Comparison of ENCODE assay signal across 18 mouse cellular contexts in the genomic region with DNA sequence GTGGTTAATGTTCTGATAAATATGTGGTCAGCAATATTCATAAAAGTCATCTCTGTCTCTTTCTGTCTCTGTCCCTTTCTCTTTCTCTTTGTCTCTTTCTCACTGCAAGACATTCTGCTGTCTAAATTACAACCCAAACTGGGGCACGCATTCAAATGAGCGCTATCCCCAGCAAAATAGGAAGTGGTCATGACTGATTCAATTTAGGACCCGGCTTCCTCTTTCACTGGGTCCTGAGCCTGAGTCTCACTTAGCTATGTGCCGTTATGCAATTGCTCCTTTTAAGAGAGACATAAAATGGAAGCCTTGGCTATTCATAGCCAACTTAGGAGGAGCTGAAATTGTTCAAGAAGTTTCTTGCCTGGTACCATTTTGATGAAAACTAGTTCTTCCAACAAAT. TPM values are rescaled to one million over a fixed set of nuclear protein-coding genes. Genes with fewer than 3 reads are reported as not detected.
DNase-seq lines count a peak whose midpoint lies in the region; ATAC-seq and TF ChIP-seq lines count a peak whose summit lies in the region.
"Had no signal": no experiment of that assay in that cellular context is flagged by ENCODE, and none has a peak within 500 bp of the region (broad histone marks: within the 10 kb centered on the region; RNA-seq: fewer than 3 reads in every experiment).

No protein-coding gene starts in this region.

- no peaks in the 10 kb centered on the region for H3K36me3 ChIP-seq in liver, postnatal 0 days (replicated peaks; ENCODE audit: insufficient read depth, low read length)
- no peaks in the 10 kb centered on the region for H3K36me3 ChIP-seq in splenic B cell, adult 2 months (ENCODE audit: control insufficient read depth, insufficient read depth, low read length, poor library complexity, severe bottlenecking)
- no peaks in the 10 kb centered on the region for H3K36me3 ChIP-seq in heart, embryonic 10.5 days
- H3K36me3 ChIP-seq: hindbrain, embryonic 13.5 days; limb, embryonic 15.5 days had no signal

- no peak overlapping the region for H3K4me2 ChIP-seq in liver, postnatal 0 days (ENCODE audit: low read depth, low read length)
- H3K4me2 ChIP-seq: hindbrain, embryonic 13.5 days; limb, embryonic 15.5 days had no signal

- TF ChIP-seq CTCF in liver, postnatal 0 days (IDR thresholded peaks at IDR 0.05; ENCODE audit: low read depth): no peak

- no peak for TF ChIP-seq EP300 in liver, postnatal 0 days (IDR thresholded peaks at IDR 0.05; ENCODE audit: low read depth)

- WGBS in liver, postnatal 0 days (ENCODE audit: insufficient replicate concordance): 34% methylated on average over 4 of the region's 4 CpGs
- 78% methylated on average over 4 of the region's 4 CpGs for WGBS in heart, embryonic 10.5 days

- DNase-seq in lung, postnatal 25 days (ENCODE audit: low spot score): peak; percentile 58
- no peak for DNase-seq in lung, postnatal 14 days
- DNase-seq in MEL-GATA-1-ER (ENCODE audit: extremely low read depth, low read depth): peak; percentile 73
- DNase-seq in liver, postnatal 0 days: no peak
- peak; percentile 86 for DNase-seq in splenic B cell, adult 2 months (ENCODE audit: low read depth, low spot score)
- DNase-seq in heart, embryonic 10.5 days (ENCODE audit: low spot score): no peak
- DNase-seq in frontal cortex, postnatal 36 days (ENCODE audit: low spot score in 2 of 2): no peak
- no peak for DNase-seq in ovary, postnatal 10 days (ENCODE audit: low spot score)
- DNase-seq: adrenal gland, adult 2 months; gastrocnemius, postnatal 25 days; kidney, adult 9 months; right cerebral cortex, postnatal 25 days; thymus, postnatal 14 days had no signal

- H3K9ac ChIP-seq in liver, postnatal 0 days (replicated peaks): no peak overlapping the region
- H3K9ac ChIP-seq: hindbrain, embryonic 13.5 days; limb, embryonic 15.5 days had no signal

- no peak overlapping the region for H3K4me3 ChIP-seq in liver, postnatal 0 days (ENCODE audit: low read depth, low read length)
- no peak overlapping the region for H3K4me3 ChIP-seq in heart, embryonic 10.5 days
- H3K4me3 ChIP-seq: hindbrain, embryonic 13.5 days; limb, embryonic 15.5 days had no signal

- peaks cover 3% of the 10 kb centered on the region; the same call in 1 of the 2 replicates for H3K27me3 ChIP-seq in liver, postnatal 0 days (ENCODE audit: insufficient read depth, low read length)
- no peaks in the 10 kb centered on the region for H3K27me3 ChIP-seq in splenic B cell, adult 2 months (ENCODE audit: control insufficient read depth, insufficient read depth, low read length, poor library complexity, severe bottlenecking)
- peaks cover 24% of the 10 kb centered on the region for H3K27me3 ChIP-seq in heart, embryonic 10.5 days (ENCODE audit: insufficient read depth, poor library complexity, severe bottlenecking)

- ATAC-seq in liver, postnatal 0 days: no peak

- H3K4me1 ChIP-seq in liver, postnatal 0 days (ENCODE audit: insufficient read depth): peaks cover 41% of the 10 kb centered on the region
- peaks cover 47% of the 10 kb centered on the region for H3K4me1 ChIP-seq in heart, embryonic 10.5 days

- H3K9me3 ChIP-seq in liver, postnatal 0 days (ENCODE audit: low read length): no peaks in the 10 kb centered on the region
- H3K9me3 ChIP-seq in heart, embryonic 10.5 days: no peaks in the 10 kb centered on the region
- H3K9me3 ChIP-seq: hindbrain, embryonic 13.5 days; limb, embryonic 15.5 days had no signal

- 0 out of 2 replicates have a peak overlapping the region, but pooled peaks have one; percentile 34 for H3K27ac ChIP-seq in liver, postnatal 0 days (ENCODE audit: low read depth)
- no peak overlapping the region for H3K27ac ChIP-seq in heart, embryonic 10.5 days
- H3K27ac ChIP-seq: hindbrain, embryonic 13.5 days; limb, embryonic 15.5 days had no signal

RNA-seq across cellular contexts. Expression of a gene that starts 47.4 kb away (rescaled TPM):
- 12.1 and 13.3 TPM in 2 replicates for polyA plus RNA-seq in liver, postnatal 0 days (2015; fragmentation: Nextera tagmentation; extraction: Ambion mirVana)
- 4.9 and 5.0 TPM in 2 replicates for polyA plus RNA-seq in heart, embryonic 10.5 days (2016; fragmentation: Nextera tagmentation; extraction: Ambion mirVana)

RNA-seq across cellular contexts. Expression of a gene that starts 51.9 kb away (rescaled TPM):
- polyA plus RNA-seq in liver, postnatal 0 days (2015; fragmentation: Nextera tagmentation; extraction: Ambion mirVana): 1.8 and 2.3 TPM in 2 replicates
- polyA plus RNA-seq in heart, embryonic 10.5 days (2016; fragmentation: Nextera tagmentation; extraction: Ambion mirVana): 0.31 and 0.50 TPM in 2 replicates

RNA-seq across cellular contexts. Expression of a gene that starts 54.8 kb away (rescaled TPM):
- polyA plus RNA-seq in liver, postnatal 0 days (2015; fragmentation: Nextera tagmentation; extraction: Ambion mirVana): not detected in 2 replicates
- polyA plus RNA-seq in heart, embryonic 10.5 days (2016; fragmentation: Nextera tagmentation; extraction: Ambion mirVana): not detected in 2 replicates
- polyA plus RNA-seq: adrenal gland, adult 2 months; embryonic facial prominence, embryonic 11.5 days; heart, embryonic 14.5 days; hindbrain, embryonic 13.5 days; stomach, embryonic 16.5 days had no signal

Comparison
In these comparisons a context has a peak if more than half of its experiments do, and no peak if none do; other contexts are left out.
1. DNase-seq: peak in lung, postnatal 25 days (single experiment), MEL-GATA-1-ER (single experiment) and splenic B cell, adult 2 months (single experiment); none in lung, postnatal 14 days (single experiment), liver, postnatal 0 days (single experiment), heart, embryonic 10.5 days (single experiment), frontal cortex, postnatal 36 days (0 of 2) and ovary, postnatal 10 days (single experiment).